Mouse (Mus musculus) adrenal gland, postnatal 0 days (tissue): ENCODE measurements around the gene Abcc1. TPM values are rescaled to one million over a fixed set of nuclear protein-coding genes. Genes with fewer than 3 reads are reported as not detected.

Experiments
- polyA plus RNA-seq: library from polyadenylated mRNA; unstranded; fragments of >200 nt; fragmentation: Nextera tagmentation; extraction: Ambion mirVana; gene quantifications from 2 replicates; pipeline ENCODE4 v1.2.1, GENCODE M21; 2015

The Abcc1 gene
- 5.1 and 8.9 TPM in 2 replicates for polyA plus RNA-seq

DNA sequence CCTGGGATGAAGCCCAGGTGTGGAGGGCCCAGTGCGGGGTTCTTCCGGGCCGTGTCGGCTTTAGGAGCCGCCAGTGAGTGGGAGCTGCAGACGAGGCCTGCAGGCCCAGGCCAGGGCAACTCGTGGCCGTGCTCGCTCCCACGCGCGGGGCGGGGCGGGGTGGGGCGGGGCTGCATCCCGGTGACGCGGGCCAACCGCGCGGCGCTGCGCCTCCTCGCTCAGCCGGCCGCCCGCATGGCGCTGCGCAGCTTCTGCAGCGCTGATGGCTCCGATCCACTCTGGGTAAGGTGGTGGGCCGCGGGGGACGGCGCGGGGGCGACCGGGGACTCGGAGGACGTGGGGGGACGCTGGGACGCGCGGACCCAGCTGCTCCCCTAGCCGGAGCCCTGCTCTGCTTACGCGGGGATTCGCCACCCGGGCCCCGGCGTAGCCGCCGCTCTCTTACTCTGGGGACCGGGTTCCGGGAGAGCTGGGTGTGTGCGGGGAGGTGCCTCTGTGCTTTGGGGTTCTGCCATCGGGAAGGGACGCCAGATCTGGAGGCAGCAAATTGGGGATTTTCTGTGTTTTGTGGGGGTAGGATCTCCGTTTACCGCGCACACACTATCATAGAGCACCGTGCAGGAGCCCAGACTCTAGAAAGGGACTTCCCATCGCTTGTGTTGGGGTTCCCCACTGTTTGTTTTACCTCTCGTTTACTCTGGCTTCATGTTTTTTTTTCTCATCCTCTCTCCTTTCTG is at the start of gene Abcc1:
Gene Abcc1 (plus strand): TSS at position 197 of the 737 bp plus-strand sequence.

DNA sequence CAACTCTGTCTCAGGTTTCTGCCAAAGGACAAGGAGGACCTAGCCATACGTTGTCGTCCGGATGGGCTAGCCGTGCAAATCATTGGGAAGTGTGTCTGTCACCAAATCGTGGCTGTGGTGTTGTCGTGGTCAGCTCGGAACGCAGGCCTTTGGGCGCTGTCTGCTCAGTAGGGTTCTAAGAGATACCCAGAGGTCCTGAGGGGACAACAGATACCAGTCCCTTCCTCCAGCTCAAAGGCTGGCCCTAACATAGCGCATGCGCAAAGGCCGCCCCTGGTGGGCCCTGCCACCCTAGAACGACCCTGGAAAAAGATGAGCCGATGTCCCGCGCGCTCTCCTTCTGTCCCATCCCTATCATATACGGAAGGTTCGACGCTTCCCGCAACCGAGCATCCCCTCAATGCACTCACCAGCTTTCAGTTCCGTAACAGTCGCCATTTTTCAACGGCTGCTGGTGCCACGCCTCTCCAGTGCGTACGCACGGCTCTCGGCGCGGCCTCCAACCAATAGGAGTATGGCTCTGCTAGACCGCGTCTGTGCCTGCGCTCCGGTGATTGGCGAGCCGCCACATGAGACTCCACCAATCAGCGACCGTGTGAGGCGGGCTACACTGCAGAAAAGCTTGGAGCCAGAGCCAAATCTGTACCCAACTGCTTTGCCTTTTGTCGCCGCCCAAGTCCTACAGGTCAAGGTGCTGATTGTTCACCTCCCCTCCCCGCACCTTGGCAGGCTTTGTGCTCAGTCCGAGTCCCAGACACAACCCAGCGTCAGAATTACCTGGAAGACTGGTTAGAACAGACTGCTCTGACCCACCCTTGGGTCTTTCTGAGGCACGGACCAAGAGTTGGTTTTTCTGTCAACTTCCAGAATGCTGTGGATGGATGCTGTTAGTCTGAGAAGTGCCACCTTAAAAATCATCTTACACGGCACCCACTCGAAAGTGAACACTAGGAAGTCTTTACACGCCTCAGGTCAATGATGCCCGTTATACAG is 44.2 kb upstream of the Abcc1 start, which contains the start of gene Fopnl:
Gene Fopnl (minus strand): TSS at position 522 of the 993 bp plus-strand sequence.

Other genes with a start within 250 kb of the Abcc1 start
- 26.0 and 34.2 TPM in 2 replicates for gene Nde1, start 198.3 kb upstream of the Abcc1 start, polyA plus RNA-seq
- 9.0 and 16.2 TPM in 2 replicates for gene Marf1, start 198.2 kb upstream of the Abcc1 start, polyA plus RNA-seq
- gene Myh11, start 70.2 kb upstream of the Abcc1 start, polyA plus RNA-seq: 0.92 and 2.0 TPM in 2 replicates
- gene Fopnl, start 44.2 kb upstream of the Abcc1 start, polyA plus RNA-seq: 189 and 193 TPM in 2 replicates
- gene A630010A05Rik, start 200.8 kb downstream of the Abcc1 start, polyA plus RNA-seq: not detected in 2 replicates